Mouse (Mus musculus): ENCODE measurements around the gene Atoh8. TPM values are rescaled to one million over a fixed set of nuclear protein-coding genes. Genes with fewer than 3 reads are reported as not detected.

Gene Atoh8
- polyA plus RNA-seq, 1 experiment from 2014 or later = 3.9 TPM

DNA sequence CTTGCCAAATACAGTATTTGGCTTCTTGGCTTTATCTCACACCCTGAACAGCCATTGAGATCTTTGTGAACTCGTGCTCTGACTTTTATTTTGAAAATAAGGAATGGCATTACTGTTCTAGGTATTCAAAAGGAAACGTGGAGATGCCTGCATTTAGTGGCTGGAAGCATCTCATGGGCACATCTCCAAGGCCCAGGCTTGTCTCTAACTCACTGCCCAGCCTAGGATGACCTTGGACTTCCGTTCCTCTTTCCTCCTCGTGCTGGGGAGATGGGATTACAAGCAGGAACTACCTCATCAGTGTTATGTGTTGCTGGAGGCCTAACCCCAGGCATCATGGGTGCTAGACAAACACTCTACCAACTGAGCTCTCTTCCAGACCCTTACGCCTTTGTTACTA lies 32.1 kb downstream of the Atoh8 start:
- WGBS = 82% methylated on average over 5 of the region's 5 CpGs
- Histone ChIP-seq H3K4me1 (replicated peaks) (peaks cover 14% of the 10 kb centered on the region), H3K9me3 (no peaks in the 10 kb centered on the region), H3K4me2 (no peak overlapping the region), H3K9ac (no peak overlapping the region), H3K27ac (replicated peaks) (no peak overlapping the region), H3K36me3 (no peaks in the 10 kb centered on the region; the same call in 1 of the 2 replicates), H3K4me3 (no peak overlapping the region), H3K27me3 (peaks cover 19% of the 10 kb centered on the region)
- ATAC-seq (ENCODE audit: low read depth) = no peak

DNA sequence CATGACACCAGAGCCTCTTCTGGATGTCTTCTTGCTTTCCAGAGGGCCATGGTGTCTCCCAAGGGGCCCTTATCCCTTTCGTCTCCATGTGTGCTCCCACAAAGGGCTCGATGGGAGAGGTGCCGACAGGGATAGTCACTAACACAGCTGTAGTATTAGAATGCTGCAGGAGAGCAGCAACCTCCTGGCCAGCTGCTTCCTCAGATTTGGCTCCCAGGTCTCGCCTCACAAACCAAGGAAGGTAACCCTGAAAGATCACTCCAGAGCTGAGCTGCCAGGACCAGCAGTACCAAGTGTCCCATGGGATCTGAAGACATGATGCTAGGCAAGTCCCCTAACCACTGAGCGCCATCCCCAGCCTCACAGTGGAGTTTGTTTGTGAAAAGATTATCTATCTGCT lies 32.6 kb downstream of the Atoh8 start:
- H3K4me3 ChIP-seq = no peak overlapping the region
- H3K9ac ChIP-seq = no peak overlapping the region
- no peaks in the 10 kb centered on the region; the same call in 1 of the 2 replicates for H3K36me3 ChIP-seq
- WGBS = 84% methylated on average over 5 of the region's 5 CpGs
- ATAC-seq (ENCODE audit: low read depth) = no peak
- no peak overlapping the region for H3K27ac ChIP-seq (replicated peaks)
- H3K4me2 ChIP-seq = no peak overlapping the region
- H3K4me1 ChIP-seq (replicated peaks) = peaks cover 14% of the 10 kb centered on the region
- H3K27me3 ChIP-seq = peaks cover 19% of the 10 kb centered on the region
- H3K9me3 ChIP-seq = no peaks in the 10 kb centered on the region

DNA sequence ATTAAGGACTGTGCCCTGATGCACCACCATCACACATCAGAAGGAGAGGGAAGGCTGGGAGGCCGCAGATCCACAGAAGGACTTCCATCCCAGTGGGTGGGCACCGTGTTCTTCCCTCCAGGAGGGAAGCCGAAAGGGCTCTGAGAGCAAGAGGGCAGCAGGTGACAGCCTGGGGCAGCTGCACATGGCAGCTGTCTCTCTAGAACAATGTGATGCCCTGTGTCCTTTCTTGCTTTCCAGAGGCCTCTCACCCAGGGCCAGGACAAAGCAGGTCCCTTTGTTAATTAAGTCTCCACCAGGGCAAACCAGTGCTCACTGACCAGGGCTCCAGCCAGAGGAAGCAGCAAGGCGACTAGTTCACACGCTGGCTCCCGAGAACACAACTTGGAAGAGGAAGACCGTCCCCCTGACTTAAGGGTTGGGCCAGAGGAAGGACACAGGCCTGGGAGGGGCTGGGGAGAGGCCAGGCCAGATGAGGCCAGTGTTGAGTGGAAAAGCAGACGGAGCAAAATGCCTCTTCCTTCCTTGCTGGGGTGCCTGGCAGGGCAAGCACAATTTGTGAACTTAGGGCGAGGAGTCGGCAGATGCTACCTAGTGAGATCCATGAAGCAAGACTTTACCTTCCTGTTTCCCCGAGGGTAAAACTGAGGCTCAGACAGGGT lies 34.7 kb downstream of the Atoh8 start:
- Histone ChIP-seq H3K4me1 (replicated peaks) (peaks cover 14% of the 10 kb centered on the region), H3K9me3 (no peaks in the 10 kb centered on the region), H3K27ac (replicated peaks) (no peak overlapping the region), H3K9ac (0 out of 2 replicates have a peak overlapping the region, but pooled peaks have one; percentile 22), H3K4me2 (no peak overlapping the region), H3K4me3 (no peak overlapping the region), H3K36me3 (no peaks in the 10 kb centered on the region), H3K27me3 (peaks cover 16% of the 10 kb centered on the region; the same call in 1 of the 2 replicates)
- WGBS = 46% methylated on average over 11 of the region's 11 CpGs
- ATAC-seq (ENCODE audit: low read depth) = no peak

DNA sequence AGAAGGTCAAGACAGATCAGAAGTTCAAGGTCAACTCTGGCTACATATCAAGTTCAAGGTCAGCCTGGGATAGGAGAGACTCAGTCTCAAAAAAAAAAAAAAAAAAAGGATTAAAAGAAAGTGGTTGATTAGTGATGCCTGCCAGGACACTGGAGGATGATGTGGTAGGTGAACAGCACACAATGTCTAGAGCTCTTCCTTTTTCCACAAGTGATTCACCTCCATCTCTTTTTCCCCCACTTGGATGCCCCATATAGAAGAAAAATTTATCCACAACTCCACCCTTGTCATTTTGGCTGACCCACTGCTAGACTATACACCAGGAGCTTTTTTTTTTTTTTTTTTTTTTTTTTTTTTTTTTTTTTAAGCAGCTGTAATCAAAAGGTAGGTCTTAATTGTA lies 37.9 kb downstream of the Atoh8 start:
- Histone ChIP-seq H3K4me2 (no peak overlapping the region), H3K27me3 (peaks cover 15% of the 10 kb centered on the region; the same call in 1 of the 2 replicates), H3K4me1 (replicated peaks) (peaks cover 14% of the 10 kb centered on the region), H3K27ac (replicated peaks) (no peak overlapping the region), H3K9me3 (peaks cover 3% of the 10 kb centered on the region; the same call in 1 of the 2 replicates), H3K36me3 (no peaks in the 10 kb centered on the region), H3K4me3 (no peak overlapping the region), H3K9ac (no peak overlapping the region)
- no peak for ATAC-seq (ENCODE audit: low read depth)

DNA sequence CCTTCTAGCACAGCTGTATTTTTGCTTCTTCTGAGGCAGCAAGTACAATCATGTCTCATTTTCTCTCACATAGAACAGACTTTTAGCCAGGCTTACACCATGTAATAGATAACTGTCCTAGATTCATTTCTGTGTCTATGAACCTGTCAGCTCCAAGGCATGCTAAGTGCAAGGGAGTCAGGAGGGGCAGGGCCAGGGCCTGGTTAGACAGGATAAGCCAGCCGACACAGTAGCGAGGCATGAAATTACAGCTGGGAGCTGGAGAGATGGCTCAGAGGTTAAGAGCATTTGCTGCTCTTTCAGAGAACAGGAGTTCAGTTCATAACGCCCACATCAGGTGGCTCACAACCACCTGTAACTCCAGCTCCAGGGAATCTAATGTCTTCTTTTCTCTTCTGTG lies 38.7 kb downstream of the Atoh8 start:
- no peak overlapping the region for H3K4me2 ChIP-seq
- H3K9ac ChIP-seq = no peak overlapping the region
- no peaks in the 10 kb centered on the region for H3K36me3 ChIP-seq
- WGBS = 77% methylated on average over 3 of the region's 3 CpGs
- H3K27ac ChIP-seq (replicated peaks) = no peak overlapping the region
- no peak for ATAC-seq (ENCODE audit: low read depth)
- H3K4me3 ChIP-seq = no peak overlapping the region
- H3K27me3 ChIP-seq = peaks cover 23% of the 10 kb centered on the region
- H3K4me1 ChIP-seq (replicated peaks) = peaks cover 14% of the 10 kb centered on the region
- peaks cover 3% of the 10 kb centered on the region; the same call in 1 of the 2 replicates for H3K9me3 ChIP-seq

DNA sequence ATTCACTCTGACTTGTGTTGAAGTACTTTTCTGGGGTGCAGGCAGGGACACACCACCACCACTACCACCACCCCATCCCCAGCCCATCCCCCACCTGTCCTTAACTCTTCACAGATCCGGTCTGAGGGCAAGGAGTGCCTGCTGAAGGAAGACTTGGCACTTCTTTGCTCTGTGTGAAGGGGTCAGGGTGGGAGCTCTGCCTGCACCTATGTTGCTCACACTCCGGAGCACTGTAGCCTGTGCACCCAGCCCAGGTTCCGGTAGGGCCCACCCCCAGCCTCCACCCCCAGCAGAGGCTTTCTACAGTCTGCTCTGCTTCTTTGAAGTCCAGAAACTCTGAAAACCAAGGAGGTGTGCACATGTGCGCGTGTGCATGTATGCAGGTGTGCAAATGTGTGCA lies 44.8 kb downstream of the Atoh8 start:
- Histone ChIP-seq H3K4me1 (replicated peaks) (peaks cover 16% of the 10 kb centered on the region), H3K4me3 (no peak overlapping the region), H3K27me3 (peaks cover 77% of the 10 kb centered on the region), H3K9me3 (peaks cover 3% of the 10 kb centered on the region; the same call in 1 of the 2 replicates), H3K36me3 (no peaks in the 10 kb centered on the region), H3K9ac (no peak overlapping the region), H3K27ac (replicated peaks) (no peak overlapping the region), H3K4me2 (no peak overlapping the region)
- 67% methylated on average over 5 of the region's 5 CpGs for WGBS
- ATAC-seq (ENCODE audit: low read depth) = no peak

DNA sequence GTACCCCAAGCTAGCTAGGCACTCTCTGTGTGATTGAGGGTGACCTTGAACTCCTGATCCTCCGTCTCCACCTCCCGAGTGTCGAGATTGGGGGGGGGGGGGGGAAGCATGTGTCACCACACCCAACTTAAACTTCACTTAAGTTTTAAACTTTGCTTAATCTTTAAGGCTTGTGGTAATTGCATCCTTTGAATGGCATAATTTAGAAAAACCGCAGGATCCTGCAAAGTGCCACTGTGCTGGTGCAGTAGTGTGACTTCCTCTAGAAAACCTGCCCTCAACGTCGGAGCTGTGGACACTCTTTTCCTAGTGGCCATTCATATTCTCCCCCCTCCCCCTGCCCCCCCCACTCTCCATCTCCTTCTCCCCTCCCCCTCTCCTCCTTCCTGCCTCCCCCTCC lies 45.3 kb downstream of the Atoh8 start:
- no peaks in the 10 kb centered on the region for H3K36me3 ChIP-seq
- ATAC-seq (ENCODE audit: low read depth) = no peak
- no peak overlapping the region for H3K4me3 ChIP-seq
- H3K4me1 ChIP-seq (replicated peaks) = peaks cover 16% of the 10 kb centered on the region
- peaks cover 3% of the 10 kb centered on the region; the same call in 1 of the 2 replicates for H3K9me3 ChIP-seq
- no peak overlapping the region for H3K4me2 ChIP-seq
- 43% methylated on average over 6 of the region's 6 CpGs for WGBS
- H3K9ac ChIP-seq = no peak overlapping the region
- H3K27ac ChIP-seq (replicated peaks) = no peak overlapping the region
- H3K27me3 ChIP-seq = peaks cover 80% of the 10 kb centered on the region

DNA sequence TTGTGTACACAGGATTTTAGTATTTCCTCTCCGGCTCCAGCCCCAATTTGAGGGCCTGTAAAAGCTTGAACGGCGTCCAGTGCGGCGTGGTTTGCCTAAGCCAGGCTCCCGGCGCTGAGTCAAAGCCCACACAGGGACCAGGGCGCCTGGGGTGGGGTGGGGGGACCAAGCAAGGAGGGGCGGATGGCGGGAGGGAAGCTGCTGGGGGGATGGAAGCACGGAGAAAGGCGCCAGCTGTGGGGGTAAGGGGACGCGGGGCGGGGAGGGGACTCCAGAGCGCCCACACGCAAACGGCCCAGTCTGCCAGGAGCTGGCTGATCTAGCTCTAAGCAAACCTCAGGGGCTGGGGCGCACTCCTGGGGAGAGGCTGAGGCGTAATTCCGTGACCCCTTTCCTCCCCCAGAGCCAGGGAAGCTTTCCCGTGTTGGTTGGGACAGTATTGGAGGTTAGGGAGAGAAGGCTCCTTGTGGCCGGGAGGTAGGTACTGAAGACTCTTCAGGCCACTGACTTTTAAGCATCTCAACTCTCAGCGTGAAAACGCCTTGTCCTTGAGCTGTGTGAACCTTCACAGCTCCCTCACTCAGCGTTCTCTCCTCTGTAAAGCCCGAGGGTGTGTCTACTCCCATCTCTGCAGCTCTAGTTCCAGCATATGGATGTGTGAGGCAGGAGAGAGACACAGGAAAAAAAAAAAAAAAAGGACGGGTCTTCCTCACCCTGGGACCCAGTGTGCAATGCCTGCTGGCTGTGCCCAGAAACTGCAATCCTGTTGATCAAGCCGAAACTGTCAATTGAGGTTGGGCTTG lies 46.1 kb downstream of the Atoh8 start:
- H3K36me3 ChIP-seq = no peaks in the 10 kb centered on the region
- peak overlapping the region; percentile 47 for H3K4me2 ChIP-seq
- peaks cover 16% of the 10 kb centered on the region for H3K4me1 ChIP-seq (replicated peaks)
- peak overlapping the region; percentile 49 for H3K9ac ChIP-seq
- WGBS = 5% methylated on average over 29 of the region's 29 CpGs
- peaks cover 85% of the 10 kb centered on the region for H3K27me3 ChIP-seq
- H3K27ac ChIP-seq (replicated peaks) = no peak overlapping the region
- ATAC-seq (ENCODE audit: low read depth) = peak; percentile 24; the same call in 1 of the 2 replicates
- peaks cover 3% of the 10 kb centered on the region; the same call in 1 of the 2 replicates for H3K9me3 ChIP-seq
- H3K4me3 ChIP-seq = peak overlapping the region; percentile 6; the same call in 1 of the 2 replicates

DNA sequence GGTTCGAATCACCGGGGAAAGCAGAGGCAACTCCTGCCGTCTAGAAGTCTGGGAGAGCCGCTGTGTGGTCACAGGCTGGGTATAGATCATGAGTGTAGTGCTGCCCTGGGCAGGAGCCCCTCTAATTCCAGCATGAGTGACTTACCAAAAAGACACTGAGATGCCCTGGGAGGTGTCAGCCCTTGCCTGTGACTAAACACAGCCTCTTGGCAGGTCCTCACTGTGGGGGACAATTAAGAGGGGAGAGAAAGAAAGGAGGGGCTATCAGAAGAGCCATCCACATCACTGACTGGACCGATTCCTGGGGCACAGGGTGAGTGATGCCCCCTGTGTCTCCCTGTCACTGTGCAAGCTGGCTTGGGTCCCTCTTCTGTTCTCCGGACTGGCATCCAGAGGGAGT lies 48.6 kb downstream of the Atoh8 start:
- Histone ChIP-seq H3K27ac (replicated peaks) (no peak overlapping the region), H3K9ac (no peak overlapping the region), H3K4me3 (no peak overlapping the region), H3K9me3 (no peaks in the 10 kb centered on the region), H3K4me1 (replicated peaks) (peaks cover 16% of the 10 kb centered on the region), H3K27me3 (peaks cover 69% of the 10 kb centered on the region), H3K36me3 (no peaks in the 10 kb centered on the region), H3K4me2 (no peak overlapping the region)
- ATAC-seq (ENCODE audit: low read depth) = no peak
- 74% methylated on average over 6 of the region's 6 CpGs for whole genome bisulfite sequencing

DNA sequence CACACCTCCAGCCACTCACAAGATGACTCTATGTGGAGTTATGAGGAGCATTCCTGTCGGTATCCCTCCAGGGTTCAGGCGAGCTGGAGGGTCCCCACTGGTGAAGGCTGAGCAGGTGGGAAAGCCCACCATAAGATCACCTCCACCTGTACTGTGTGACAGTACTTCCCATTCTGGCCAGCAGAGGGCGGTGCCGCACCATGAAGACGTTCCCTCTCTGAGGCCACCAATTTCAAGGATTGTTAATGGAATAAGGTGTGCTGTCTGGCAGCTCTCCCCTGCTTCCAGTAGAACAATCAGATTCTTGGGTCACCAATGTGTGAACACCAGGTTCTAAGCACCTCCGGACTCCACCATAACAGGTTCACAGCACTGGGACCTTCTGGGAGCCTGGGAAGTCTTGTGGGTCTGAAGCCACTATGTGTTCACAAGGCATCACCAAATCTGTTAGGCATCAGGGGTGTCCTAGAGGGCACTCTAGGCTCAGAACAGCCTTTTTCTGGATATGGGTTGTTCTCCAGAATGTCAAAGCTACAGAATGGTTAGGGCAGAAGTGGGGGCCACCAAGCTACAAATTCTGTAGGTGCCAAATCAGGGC lies 49.4 kb downstream of the Atoh8 start:
- peaks cover 61% of the 10 kb centered on the region for H3K27me3 ChIP-seq
- no peaks in the 10 kb centered on the region for H3K36me3 ChIP-seq
- H3K4me1 ChIP-seq (replicated peaks) = peaks cover 16% of the 10 kb centered on the region
- no peak overlapping the region for H3K4me3 ChIP-seq
- H3K27ac ChIP-seq (replicated peaks) = no peak overlapping the region
- no peak overlapping the region for H3K9ac ChIP-seq
- H3K9me3 ChIP-seq = no peaks in the 10 kb centered on the region
- H3K4me2 ChIP-seq = no peak overlapping the region
- WGBS = 5% methylated on average over 6 of the region's 6 CpGs
- peak; percentile 74 for ATAC-seq (ENCODE audit: low read depth)

DNA sequence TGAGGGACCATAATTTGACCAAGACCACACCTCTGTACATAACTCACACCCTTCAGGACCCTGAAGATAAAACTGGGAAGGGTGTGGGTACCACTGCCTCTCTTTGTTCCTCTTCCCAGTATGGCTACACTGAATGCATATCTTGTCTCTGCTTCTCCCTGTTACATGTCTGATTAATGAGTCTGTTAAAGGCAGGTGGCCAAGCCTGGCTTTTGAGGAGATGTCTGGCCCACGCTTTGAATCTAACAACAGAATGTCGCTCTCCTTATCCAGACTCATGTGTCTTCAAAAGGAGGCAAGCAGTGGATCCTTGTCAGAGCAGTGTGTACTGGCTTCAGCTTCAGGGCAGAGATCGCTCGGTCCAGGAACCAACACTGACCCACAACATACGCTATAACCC lies 50.8 kb downstream of the Atoh8 start:
- Histone ChIP-seq H3K27me3 (peaks cover 47% of the 10 kb centered on the region), H3K36me3 (no peaks in the 10 kb centered on the region), H3K27ac (replicated peaks) (no peak overlapping the region), H3K4me3 (no peak overlapping the region), H3K4me1 (replicated peaks) (peaks cover 13% of the 10 kb centered on the region), H3K9ac (no peak overlapping the region), H3K4me2 (no peak overlapping the region), H3K9me3 (no peaks in the 10 kb centered on the region)
- no peak for ATAC-seq (ENCODE audit: low read depth)
- WGBS = 86% methylated on average over 5 of the region's 5 CpGs
